Mouse (Mus musculus) cerebellum, adult 2 months (tissue): ENCODE data around the gene Bicd2.

Source experiments
- CTCF ChIP-seq: fragments of 200-500 bp; IDR thresholded peaks from 2 replicates; pipeline ENCODE4 v1.5.1; 2011; ENCODE audit warnings: low read depth, mild to moderate bottlenecking, control low read depth, low read length, moderate library complexity, borderline replicate concordance; ENCODE audit not compliant: insufficient read depth
- POLR2A ChIP-seq: fragments of 200-500 bp; IDR thresholded peaks from 2 replicates; pipeline ENCODE4 v1.6.1; 2011; ENCODE audit warnings: low read length, control low read depth, borderline replicate concordance; ENCODE audit not compliant: insufficient read depth

- TF ChIP-seq CTCF = no peak
- no peak for TF ChIP-seq POLR2A
Observed at GRCm38 (mm10) chr13:49371428-49371899, 30.1 kb downstream of the Bicd2 start.
